Mouse (Mus musculus) brown adipose tissue, adult 24 weeks (tissue): Measurements from ENCODE around the gene Ston1. TPM values are rescaled to one million over a fixed set of nuclear protein-coding genes. Genes with fewer than 3 reads are reported as not detected.

Experiments used
- polyA plus RNA-seq: library from polyadenylated mRNA; stranded (reverse); fragments of >200 nt; gene quantifications from 2 replicates; pipeline ENCODE4 v1.2.4, GENCODE M21; 2012; ENCODE audit not compliant: missing spikeins, insufficient read depth, insufficient read length

The Ston1 gene
- polyA plus RNA-seq, 1 experiment = 12.5 TPM

Other genes with a start within 250 kb of the Ston1 start
- gene Foxn2, start 157.0 kb upstream of the Ston1 start, polyA plus RNA-seq = 8.7 and 15.9 TPM in 2 replicates
- gene Ppp1r21, start 67.6 kb upstream of the Ston1 start, polyA plus RNA-seq = 7.8 and 13.8 TPM in 2 replicates
- gene Gtf2a1l, start 71.0 kb downstream of the Ston1 start, polyA plus RNA-seq = not detected in 2 replicates
- not detected in 2 replicates for gene Lhcgr, start 194.3 kb downstream of the Ston1 start, polyA plus RNA-seq